Mouse (Mus musculus) embryonic fibroblast, embryonic 13.5 days (primary cell): ENCODE measurements at regions not wholly inside any gene's neighbourhood (a gene's known extent, or its start where the extent isn't known, plus 50 kb on each side); places are given as distances from the start of the nearest gene placed in this dataset.
"Not testable (repeated sequence)": the region's sequence is repeated elsewhere in the genome, so short reads cannot be mapped to it uniquely, and the experiment has no call there.

Source experiments
- CTCF ChIP-seq: IDR thresholded peaks from 2 replicates; pipeline ENCODE4 v1.5.1; 2011; ENCODE audit warnings: mild to moderate bottlenecking, control low read depth, low read length, moderate library complexity, borderline replicate concordance; ENCODE audit not compliant: insufficient read depth
- POLR2A ChIP-seq: IDR thresholded peaks from 2 replicates; pipeline ENCODE4 v1.6.1; 2011; ENCODE audit warnings: low read depth, mild to moderate bottlenecking, control low read depth, low read length, moderate library complexity

DNA sequence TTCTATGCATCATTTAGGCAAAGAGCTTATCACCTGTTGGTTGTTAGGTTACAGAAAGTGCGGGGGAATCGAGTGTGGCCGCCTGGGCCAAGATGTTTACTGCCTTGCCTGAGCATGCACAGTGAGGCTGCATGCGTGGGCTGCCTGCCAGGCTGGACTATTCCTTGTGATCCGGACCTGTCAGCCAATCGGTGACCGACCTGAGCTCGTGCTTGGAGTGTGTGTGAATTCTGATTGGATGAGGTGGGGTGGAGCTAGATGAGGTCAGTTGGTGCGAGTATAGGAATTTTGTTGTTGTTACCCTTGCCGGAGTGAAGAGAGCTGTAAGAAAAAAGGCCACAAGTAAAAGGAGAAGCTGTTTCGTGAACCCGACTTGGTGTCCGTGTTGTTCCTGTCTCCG lies 94.3 kb downstream of the Trim42 start:
- not testable (repeated sequence) for TF ChIP-seq CTCF, POLR2A
